Mouse (Mus musculus) spleen, adult 2 months (tissue): ENCODE data around the gene Cnga3. TPM values are rescaled to one million over a fixed set of nuclear protein-coding genes. Genes with fewer than 3 reads are reported as not detected.

Experiments used
- DNase-seq, 2 experiments: peaks; one replicate each; pipeline versions ENCODE4 v3.0.0 to v3.0.0-alpha.2; 2012 to 2021; ENCODE audit warnings: low spot score in 2 of 2, low read depth in 1 of 2
- H3K27ac ChIP-seq: fragments of 200-500 bp; 2 replicates; pipeline ENCODE4 v1.5.1; 2012; ENCODE audit warnings: low read length, inconsistent platforms; ENCODE audit not compliant: insufficient read depth
- H3K27me3 ChIP-seq: fragments of 200-500 bp; 2 replicates; pipeline ENCODE4 v1.6.1; 2012; ENCODE audit warnings: mild to moderate bottlenecking, moderate library complexity, low read length, inconsistent platforms; ENCODE audit not compliant: control insufficient read depth, insufficient read depth
- H3K36me3 ChIP-seq: fragments of 200-500 bp; 2 replicates; pipeline ENCODE4 v1.6.1; 2012; ENCODE audit warnings: mild to moderate bottlenecking, low read length, inconsistent platforms; ENCODE audit not compliant: control insufficient read depth, insufficient read depth
- H3K4me1 ChIP-seq: fragments of 200-500 bp; 2 replicates; pipeline ENCODE4 v1.6.1; 2011; ENCODE audit warnings: inconsistent platforms; ENCODE audit not compliant: control insufficient read depth, insufficient read depth, insufficient read length
- H3K4me3 ChIP-seq: fragments of 200-500 bp; 2 replicates; pipeline ENCODE4 v1.5.1; 2011; ENCODE audit warnings: mild to moderate bottlenecking, inconsistent platforms; ENCODE audit not compliant: insufficient read depth, insufficient read length; ENCODE audit errors: extremely low read depth
- CTCF ChIP-seq: fragments of 200-500 bp; IDR thresholded peaks from 2 replicates; pipeline ENCODE4 v1.5.1; 2011; ENCODE audit warnings: mild to moderate bottlenecking, inconsistent platforms; ENCODE audit not compliant: insufficient read depth, insufficient read length, insufficient replicate concordance; ENCODE audit errors: extremely low read depth
- POLR2A ChIP-seq: fragments of 200-500 bp; IDR thresholded peaks from 2 replicates; pipeline ENCODE4 v1.6.1; 2011; ENCODE audit warnings: low read depth, low read length, inconsistent platforms
- WGBS: fragments of 180-500 bp; shearing (Covaris S2); methylation state at CpG from one replicate; pipeline ENCODE4 v1.1.7; 2018; 5-methylcytosine and 5-hydroxymethylcytosine counted together
- polyA plus RNA-seq: library from polyadenylated mRNA; depleted of rRNA; stranded (reverse); fragments of >200 nt; gene quantifications from 2 replicates; pipeline ENCODE4 v1.2.3, GENCODE M21; 2012

Gene Cnga3
- polyA plus RNA-seq, 1 experiment = 0.18 TPM

DNA sequence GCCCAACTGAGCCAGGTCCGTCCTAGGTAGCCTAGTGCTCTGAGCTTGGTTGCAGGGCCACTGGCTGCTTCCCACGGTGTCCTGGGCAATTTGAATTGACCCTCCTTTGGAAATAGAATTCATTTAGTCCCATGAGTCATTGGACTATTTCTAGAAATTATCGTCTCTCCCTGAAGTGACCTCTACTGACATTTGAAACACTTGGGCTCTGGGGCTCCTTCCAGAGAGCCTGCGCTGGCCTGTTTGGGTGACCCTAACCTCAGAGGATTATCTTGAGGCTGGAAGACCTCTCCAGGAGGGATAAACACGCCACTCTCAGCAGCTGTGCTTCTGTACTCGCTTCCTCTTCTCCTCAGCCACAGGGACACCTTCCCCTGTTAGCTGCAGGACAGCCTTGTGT lies 16.2 kb downstream of the Cnga3 start:
- H3K4me1 ChIP-seq = no peaks in the 10 kb centered on the region
- H3K27ac ChIP-seq = no peak overlapping the region
- TF ChIP-seq POLR2A (no peak), CTCF (no peak)
- H3K4me3 ChIP-seq = no peak overlapping the region
- no peak for DNase-seq
- no peaks in the 10 kb centered on the region for H3K27me3 ChIP-seq
- WGBS = 74% methylated on average over 6 of the region's 6 CpGs
- H3K36me3 ChIP-seq = no peaks in the 10 kb centered on the region

DNA sequence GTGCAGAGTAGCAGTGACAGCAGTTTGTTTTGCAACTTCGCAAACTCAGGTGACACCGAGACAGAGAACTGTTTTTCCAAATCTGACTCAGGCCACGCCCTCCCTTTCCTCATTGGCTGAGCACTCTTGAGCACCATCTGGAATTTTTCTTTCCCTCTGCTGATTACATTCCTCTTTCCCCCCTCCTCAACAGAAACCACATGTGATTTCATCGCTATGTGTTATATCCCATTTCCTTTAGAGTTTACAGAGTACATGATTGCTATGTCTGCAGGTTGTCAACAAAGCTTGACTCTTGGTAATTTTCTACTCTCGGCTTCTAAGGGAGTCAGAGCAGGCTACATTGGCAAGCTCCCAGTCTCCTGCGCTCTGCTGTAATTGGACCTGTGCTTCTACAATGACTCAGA lies 17.1 kb downstream of the Cnga3 start:
- no peak for DNase-seq
- Histone ChIP-seq H3K4me1 (no peaks in the 10 kb centered on the region), H3K27ac (no peak overlapping the region), H3K36me3 (no peaks in the 10 kb centered on the region), H3K27me3 (no peaks in the 10 kb centered on the region), H3K4me3 (no peak overlapping the region)
- no peak for TF ChIP-seq POLR2A
- TF ChIP-seq CTCF = no peak
- WGBS = 72% methylated on average over 6 of the region's 6 CpGs

DNA sequence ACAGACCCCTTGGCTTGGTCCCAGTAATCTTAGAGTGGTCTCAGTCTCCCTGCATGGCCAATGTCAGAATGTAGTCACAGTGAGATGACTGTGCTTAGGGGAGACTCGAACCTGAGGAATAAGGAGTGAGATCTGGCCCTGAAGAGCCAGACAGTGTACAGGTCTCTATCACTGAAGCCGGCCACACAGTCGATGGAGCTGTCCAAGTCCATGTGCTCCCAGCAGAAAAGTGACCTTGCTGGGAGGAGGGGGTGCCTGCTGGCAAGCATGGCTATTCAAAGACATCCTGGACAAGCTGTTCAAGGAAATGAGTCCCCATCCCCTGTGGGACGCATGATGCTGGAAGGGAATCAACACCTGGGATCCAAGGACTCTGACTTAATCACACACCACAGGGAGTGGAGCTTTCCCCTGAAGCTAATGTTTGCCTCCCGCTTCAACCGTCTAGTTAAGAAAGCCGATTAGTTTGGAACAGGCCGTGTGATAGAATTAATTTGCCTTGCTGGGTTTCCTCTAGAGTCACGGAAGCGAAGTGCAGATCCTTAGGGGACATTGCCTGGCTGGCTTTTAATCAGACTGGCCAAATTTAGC lies 24.9 kb downstream of the Cnga3 start:
- DNase-seq = no peak
- no peak for TF ChIP-seq CTCF
- TF ChIP-seq POLR2A = no peak
- Histone ChIP-seq H3K4me1 (no peaks in the 10 kb centered on the region), H3K4me3 (no peak overlapping the region), H3K27me3 (no peaks in the 10 kb centered on the region), H3K36me3 (no peaks in the 10 kb centered on the region), H3K27ac (no peak overlapping the region)
- WGBS = 84% methylated on average over 10 of the region's 10 CpGs

DNA sequence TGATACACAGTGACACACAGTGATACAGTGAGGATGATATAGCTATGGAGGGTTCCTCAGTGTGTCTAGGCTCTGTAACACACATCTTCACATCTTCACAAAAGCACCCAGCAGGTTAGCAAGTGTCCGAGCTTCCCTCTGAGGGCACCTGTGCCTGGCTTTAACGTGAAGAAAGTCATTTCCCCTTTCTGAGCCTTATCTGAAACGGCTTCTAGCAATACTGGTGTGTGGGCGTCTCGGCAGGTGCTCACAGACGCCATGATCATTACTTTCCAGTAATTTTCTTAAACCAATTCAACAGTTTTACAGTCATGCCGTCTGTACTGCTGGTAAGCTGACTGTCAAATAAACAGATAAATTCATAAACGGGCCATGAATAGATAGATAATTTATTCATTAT lies 28.0 kb downstream of the Cnga3 start:
- Histone ChIP-seq H3K27ac (no peak overlapping the region), H3K27me3 (no peaks in the 10 kb centered on the region), H3K4me3 (no peak overlapping the region), H3K4me1 (no peaks in the 10 kb centered on the region), H3K36me3 (no peaks in the 10 kb centered on the region)
- TF ChIP-seq POLR2A (no peak), CTCF (no peak)
- WGBS = 18% methylated on average over 8 of the region's 8 CpGs
- no peak for DNase-seq

DNA sequence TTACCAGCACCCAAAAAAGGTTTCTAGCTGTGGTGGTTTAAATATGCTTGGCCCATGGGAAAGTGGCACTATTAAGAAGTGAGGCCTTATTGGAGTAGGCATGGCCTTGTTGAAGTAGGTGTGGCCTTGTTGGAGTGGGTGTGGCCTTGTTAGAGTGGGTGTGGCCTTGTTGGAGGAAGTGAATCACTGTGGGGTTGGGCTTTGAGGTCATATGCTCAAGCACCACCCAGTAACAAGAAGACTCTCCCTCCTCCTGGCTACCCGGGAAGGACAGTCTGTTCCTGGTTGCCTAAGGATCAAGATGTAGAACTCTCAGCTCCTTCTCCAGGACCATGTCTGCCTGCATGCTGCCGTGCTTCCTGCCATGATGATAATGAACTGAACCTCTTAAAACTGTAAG lies 32.2 kb downstream of the Cnga3 start:
- Histone ChIP-seq H3K27me3 (no peaks in the 10 kb centered on the region), H3K4me1 (no peaks in the 10 kb centered on the region), H3K27ac (no peak overlapping the region), H3K36me3 (no peaks in the 10 kb centered on the region), H3K4me3 (no peak overlapping the region)
- WGBS = 91% methylated on average over 2 of the region's 2 CpGs
- no peak for TF ChIP-seq CTCF
- no peak for TF ChIP-seq POLR2A
- DNase-seq = no peak

DNA sequence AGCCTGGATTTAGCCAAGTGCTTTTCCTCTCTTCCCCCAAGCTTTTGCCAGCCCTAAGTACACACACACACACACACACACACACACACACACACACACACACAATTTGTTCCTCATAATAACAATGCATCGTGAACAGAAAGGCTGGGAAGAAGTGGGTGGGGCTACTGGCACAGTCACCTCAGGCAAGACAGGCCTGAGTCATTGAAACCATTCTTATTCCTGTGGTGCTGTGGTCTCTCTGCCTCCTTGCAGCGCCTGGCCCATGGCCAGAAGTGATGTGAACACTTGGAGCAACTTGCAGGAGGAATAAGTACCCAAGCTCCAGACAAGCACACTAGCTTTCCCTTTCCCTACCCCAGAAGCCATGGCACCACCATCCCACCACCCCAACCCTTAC lies 34.2 kb downstream of the Cnga3 start:
- DNase-seq = no peak
- WGBS = 3% methylated on average over 2 of the region's 2 CpGs
- TF ChIP-seq CTCF = no peak
- TF ChIP-seq POLR2A = no peak
- Histone ChIP-seq H3K4me1 (no peaks in the 10 kb centered on the region), H3K27ac (no peak overlapping the region), H3K4me3 (no peak overlapping the region), H3K27me3 (no peaks in the 10 kb centered on the region), H3K36me3 (no peaks in the 10 kb centered on the region)

DNA sequence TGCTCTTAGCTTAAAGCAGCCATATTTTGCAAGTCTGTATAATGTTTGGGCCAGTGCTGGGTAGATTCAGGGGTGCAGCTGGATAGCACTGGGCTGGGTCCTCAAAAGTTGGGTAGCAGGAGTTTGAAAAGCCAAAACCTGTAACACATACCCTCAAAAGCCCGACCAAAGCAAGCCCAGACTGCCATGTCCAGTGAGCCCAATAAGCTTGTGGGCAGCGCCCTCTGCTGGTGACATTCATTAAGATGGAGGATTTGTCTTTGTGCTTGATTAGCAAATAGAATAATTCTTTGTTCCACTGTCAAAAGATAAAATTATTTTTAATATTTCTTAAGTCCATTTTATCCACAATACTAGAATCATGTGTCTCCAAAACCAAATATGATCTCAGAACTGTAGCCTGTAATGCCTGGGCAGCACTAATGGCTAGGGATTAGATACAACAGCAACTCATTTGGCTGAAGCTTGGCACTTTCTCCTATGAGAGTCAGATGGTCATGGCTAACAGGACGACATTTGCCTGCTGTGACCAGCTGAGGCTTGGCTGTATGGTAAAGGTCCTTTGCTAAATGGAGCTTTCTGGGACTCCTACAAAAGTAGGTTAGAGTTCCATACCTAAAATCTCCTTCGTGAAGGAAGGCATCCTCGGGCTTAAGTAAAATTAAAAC lies 36.5 kb downstream of the Cnga3 start:
- Histone ChIP-seq H3K27me3 (no peaks in the 10 kb centered on the region), H3K4me3 (no peak overlapping the region), H3K27ac (no peak overlapping the region), H3K36me3 (no peaks in the 10 kb centered on the region), H3K4me1 (peaks cover 3% of the 10 kb centered on the region; the same call in 1 of the 2 replicates)
- WGBS = 39% methylated on average over 5 of the region's 5 CpGs
- TF ChIP-seq POLR2A (no peak), CTCF (peak; percentile 82; the same call in 1 of the 2 replicates)
- peak; percentile 39 to 68 for DNase-seq
